Mouse (Mus musculus) hindbrain, postnatal 0 days (tissue): ENCODE results near the gene Gm3383. TPM values are rescaled to one million over a fixed set of nuclear protein-coding genes. Genes with fewer than 3 reads are reported as not detected.
"Not testable (repeated sequence)": the region's sequence is repeated elsewhere in the genome, so short reads cannot be mapped to it uniquely, and the experiment has no call there.

Experiments
- ATAC-seq: fragments of 200-750 bp; cut with Nextera tagmentation; 2 replicates; pipeline ENCODE4 v1.8.0; 2017; ENCODE audit warnings: mild to moderate bottlenecking, moderate TSS enrichment, moderate library complexity
- DNase-seq: peaks from one replicate; pipeline ENCODE4 v3.0.0-alpha.2; 2015; ENCODE audit warnings: low spot score
- H3K27ac ChIP-seq: fragments of 300-500 bp; sonication (generic); 2 replicates; pipeline ENCODE4 v1.5.1; 2014; ENCODE audit warnings: mild to moderate bottlenecking
- H3K27me3 ChIP-seq: fragments of 300-500 bp; sonication (generic); 2 replicates; pipeline ENCODE4 v1.6.1; 2014; ENCODE audit warnings: low read length, mixed read lengths; ENCODE audit not compliant: insufficient read depth
- H3K36me3 ChIP-seq: fragments of 300-500 bp; sonication (generic); 2 replicates; pipeline ENCODE4 v1.6.1; 2014; ENCODE audit warnings: low read length, mixed read lengths; ENCODE audit not compliant: insufficient read depth
- H3K4me1 ChIP-seq: fragments of 300-500 bp; sonication (generic); 2 replicates; pipeline ENCODE4 v1.6.1; 2014; ENCODE audit warnings: antibody characterized with exemption, low read length, mixed read lengths; ENCODE audit not compliant: insufficient read depth
- H3K4me2 ChIP-seq: fragments of 300-500 bp; sonication (generic); 2 replicates; pipeline ENCODE4 v1.6.1; 2014; ENCODE audit warnings: low read depth, mild to moderate bottlenecking, low read length, moderate library complexity, mixed read lengths
- H3K4me3 ChIP-seq: fragments of 300-500 bp; sonication (generic); 2 replicates; pipeline ENCODE4 v1.5.1; 2014; ENCODE audit warnings: low read length
- H3K9ac ChIP-seq: fragments of 300-500 bp; sonication (generic); replicated peaks from 2 replicates; pipeline ENCODE4 v1.6.1; 2014; ENCODE audit warnings: mild to moderate bottlenecking, low read length, moderate library complexity, mixed read lengths
- H3K9me3 ChIP-seq: fragments of 300-500 bp; sonication (generic); 2 replicates; pipeline ENCODE4 v1.6.1; 2016; ENCODE audit warnings: low read length, mixed read lengths
- WGBS: fragments of 180-500 bp; shearing (Covaris S2); extraction: QIAGEN DNeasy Blood & Tissue Kit; methylation state at CpG from one replicate; pipeline ENCODE4 v1.1.7; 2014; 5-methylcytosine and 5-hydroxymethylcytosine counted together
- polyA plus RNA-seq: library from polyadenylated mRNA; unstranded; fragments of >200 nt; fragmentation: Nextera tagmentation; extraction: Ambion mirVana; gene quantifications from 2 replicates; pipeline ENCODE4 v1.2.1, GENCODE M21; 2015
- total RNA-seq: library from RNA; depleted of rRNA; stranded (reverse); fragments of >200 nt; gene quantifications from 2 replicates; pipeline ENCODE4 v1.2.3, GENCODE M21; 2014; rRNA removed

The Gm3383 gene
- total RNA-seq (2.3 and 2.7 TPM in 2 replicates), polyA plus RNA-seq (3.4 and 3.5 TPM in 2 replicates)

GRCm38 (mm10) chr14:5807882-5808281, at the start of gene Gm3383:
TSS of gene Gm3383 (minus strand) at chr14:5807982.
- whole genome bisulfite sequencing: no CpG with 5 or more reads among the region's 3 CpGs

GRCm38 (mm10) chr14:5855911-5856310, 48.1 kb upstream of the Gm3383 start:
- WGBS: 84% methylated on average over 3 of the region's 3 CpGs
- H3K9ac ChIP-seq, DNase-seq: not testable (repeated sequence)

More at GRCm38 (mm10) chr14:5807882-5808281, at the start of gene Gm3383:
- not testable (repeated sequence) for H3K9ac ChIP-seq, H3K36me3 ChIP-seq, H3K27me3 ChIP-seq, H3K4me2 ChIP-seq, H3K4me3 ChIP-seq, H3K4me1 ChIP-seq, DNase-seq, H3K9me3 ChIP-seq, ATAC-seq, H3K27ac ChIP-seq

GRCm38 (mm10) chr14:5830229-5830628, 22.4 kb upstream of the Gm3383 start, which contains the start of gene Gm3424:
TSS of gene Gm3424 (minus strand) at chr14:5830329.
- H3K27me3 ChIP-seq, H3K36me3 ChIP-seq, H3K4me2 ChIP-seq, DNase-seq, H3K27ac ChIP-seq, H3K9ac ChIP-seq, ATAC-seq, H3K4me3 ChIP-seq, H3K4me1 ChIP-seq, H3K9me3 ChIP-seq: not testable (repeated sequence)
- no CpG with 5 or more reads among the region's 3 CpGs for WGBS

More at GRCm38 (mm10) chr14:5855911-5856310, 48.1 kb upstream of the Gm3383 start:
- H3K9me3 ChIP-seq, H3K4me1 ChIP-seq, H3K4me3 ChIP-seq, H3K36me3 ChIP-seq, H3K27me3 ChIP-seq, H3K4me2 ChIP-seq, ATAC-seq, H3K27ac ChIP-seq: not testable (repeated sequence)

GRCm38 (mm10) chr14:5812699-5813356, 5.0 kb upstream of the Gm3383 start:
- H3K27me3 ChIP-seq, H3K36me3 ChIP-seq, H3K9me3 ChIP-seq, H3K27ac ChIP-seq, H3K4me2 ChIP-seq, H3K4me1 ChIP-seq, H3K4me3 ChIP-seq, DNase-seq, H3K9ac ChIP-seq: not testable (repeated sequence)
- WGBS: no CpG with 5 or more reads among the region's 47 CpGs
- ATAC-seq: peak; percentile 74; the same call in 1 of the 2 replicates

GRCm38 (mm10) chr14:5741477-5741876, 66.3 kb downstream of the Gm3383 start, which contains the start of gene Gm3373:
TSS of gene Gm3373 (minus strand) at chr14:5741577.
- H3K36me3 ChIP-seq, H3K9ac ChIP-seq, H3K4me2 ChIP-seq, H3K4me3 ChIP-seq, H3K27ac ChIP-seq, ATAC-seq, DNase-seq, H3K27me3 ChIP-seq, H3K9me3 ChIP-seq, H3K4me1 ChIP-seq: not testable (repeated sequence)
- WGBS: no CpG with 5 or more reads among the region's 37 CpGs

- no CpG with 5 or more reads among the region's 2 CpGs for WGBS
- H3K4me3 ChIP-seq, DNase-seq, H3K4me2 ChIP-seq, H3K27ac ChIP-seq, H3K4me1 ChIP-seq, H3K27me3 ChIP-seq, H3K9me3 ChIP-seq, H3K36me3 ChIP-seq, ATAC-seq, H3K9ac ChIP-seq: not testable (repeated sequence)
Measured at GRCm38 (mm10) chr14:5687357-5687756, 120.4 kb downstream of the Gm3383 start, which contains the start of gene Gm9603. TSS of gene Gm9603 (minus strand) at chr14:5687457.

GRCm38 (mm10) chr14:5632928-5633327, 174.9 kb downstream of the Gm3383 start, which contains the start of gene Gm8265:
TSS of gene Gm8265 (minus strand) at chr14:5633028.
- not testable (repeated sequence) for DNase-seq, ATAC-seq, H3K9ac ChIP-seq, H3K36me3 ChIP-seq, H3K9me3 ChIP-seq, H3K27me3 ChIP-seq, H3K27ac ChIP-seq, H3K4me2 ChIP-seq, H3K4me1 ChIP-seq, H3K4me3 ChIP-seq
- WGBS: no CpG with 5 or more reads among the region's 1 CpGs

Other genes starting within 250 kb of the Gm3383 start
- gene Gm8265, start 175.0 kb downstream of the Gm3383 start, total RNA-seq: not detected in 2 replicates
- gene Gm8265, start 175.0 kb downstream of the Gm3383 start, polyA plus RNA-seq: not detected in 2 replicates
- not detected in 2 replicates for gene Gm9603, start 120.5 kb downstream of the Gm3383 start, total RNA-seq
- not detected in 2 replicates for gene Gm9603, start 120.5 kb downstream of the Gm3383 start, polyA plus RNA-seq
- not detected in 2 replicates for gene Gm3373, start 66.4 kb downstream of the Gm3383 start, total RNA-seq
- gene Gm3373, start 66.4 kb downstream of the Gm3383 start, polyA plus RNA-seq: 1.4 TPM in 1 of 2 replicates, not detected in the other
- gene Gm3424, start 22.3 kb upstream of the Gm3383 start, total RNA-seq: not detected in 2 replicates
- not detected in 2 replicates for gene Gm3424, start 22.3 kb upstream of the Gm3383 start, polyA plus RNA-seq
- gene Gm8237, start 72.4 kb upstream of the Gm3383 start, total RNA-seq: 0.25 and 0.26 TPM in 2 replicates
- gene Gm8237, start 72.4 kb upstream of the Gm3383 start, polyA plus RNA-seq: 1.4 and 1.5 TPM in 2 replicates
- 0.72 and 3.3 TPM in 2 replicates for gene Gm3248, start 153.8 kb upstream of the Gm3383 start, total RNA-seq
- gene Gm3248, start 153.8 kb upstream of the Gm3383 start, polyA plus RNA-seq: 3.4 and 3.8 TPM in 2 replicates
- gene Gm3453, start 171.2 kb upstream of the Gm3383 start, total RNA-seq: not detected in 2 replicates
- not detected in 2 replicates for gene Gm3453, start 171.2 kb upstream of the Gm3383 start, polyA plus RNA-seq